Mouse (Mus musculus): ENCODE measurements around the gene Gpatch11. TPM values are rescaled to one million over a fixed set of nuclear protein-coding genes. Genes with fewer than 3 reads are reported as not detected.
A peak's percentile ranks its signal among the peaks of the same experiment; 100 is the strongest.
"Not testable (repeated sequence)": the region's sequence is repeated elsewhere in the genome, so short reads cannot be mapped to it uniquely, and the experiment has no call there.

Gene Gpatch11
- polyA plus RNA-seq (2015; fragmentation: Nextera tagmentation; extraction: Ambion mirVana): 44.0 and 52.4 TPM in 2 replicates

- under 1% methylated on average over 81 of the region's 81 CpGs for WGBS
- peaks cover 25% of the 10 kb centered on the region for H3K36me3 ChIP-seq
- peak within 1 kb of the TSS; percentile 84 for H3K27ac ChIP-seq (replicated peaks)
- H3K4me3 ChIP-seq: peak within 1 kb of the TSS; percentile 62
- H3K27me3 ChIP-seq: no peaks in the 10 kb centered on the region
- peaks cover 19% of the 10 kb centered on the region for H3K4me1 ChIP-seq
- H3K4me2 ChIP-seq (replicated peaks): peak within 1 kb of the TSS; percentile 81
- H3K9me3 ChIP-seq: no peaks in the 10 kb centered on the region
- peak; percentile 98 for ATAC-seq (replicated peaks)
- H3K9ac ChIP-seq (replicated peaks): peak within 1 kb of the TSS; percentile 69
Measured at GRCm38 (mm10) chr17:78834856-78835835, at the start of gene Gpatch11, which contains the start of gene Heatr5b. Gene Gpatch11, plus strand, starts transcription at chr17:78835567. Gene Heatr5b, minus strand, starts transcription at chr17:78835364.

GRCm38 (mm10) chr17:78788273-78788672 lies 47.1 kb upstream of the Gpatch11 start:
- WGBS: 77% methylated on average over 3 of the region's 3 CpGs
- not testable (repeated sequence) for H3K4me2 ChIP-seq (replicated peaks); H3K9ac ChIP-seq (replicated peaks); H3K27ac ChIP-seq (replicated peaks); ATAC-seq (replicated peaks); H3K4me3 ChIP-seq; H3K9me3 ChIP-seq; H3K4me1 ChIP-seq; H3K27me3 ChIP-seq
- H3K36me3 ChIP-seq: peaks cover 35% of the 10 kb centered on the region

GRCm38 (mm10) chr17:78791068-78791689 lies 44.2 kb upstream of the Gpatch11 start:
- H3K27ac ChIP-seq (replicated peaks): no peak overlapping the region
- no peaks in the 10 kb centered on the region for H3K4me1 ChIP-seq
- no peak overlapping the region for H3K4me3 ChIP-seq
- H3K9ac ChIP-seq (replicated peaks): no peak overlapping the region
- H3K4me2 ChIP-seq (replicated peaks): no peak overlapping the region
- H3K9me3 ChIP-seq: no peaks in the 10 kb centered on the region
- ATAC-seq (replicated peaks): no peak
- H3K36me3 ChIP-seq: peaks cover 48% of the 10 kb centered on the region
- H3K27me3 ChIP-seq: no peaks in the 10 kb centered on the region
- 71% methylated on average over 7 of the region's 7 CpGs for WGBS

GRCm38 (mm10) chr17:78791690-78792070 lies 43.7 kb upstream of the Gpatch11 start:
- no peak overlapping the region for H3K4me3 ChIP-seq
- no peaks in the 10 kb centered on the region for H3K27me3 ChIP-seq
- no peak overlapping the region for H3K4me2 ChIP-seq (replicated peaks)
- no peak overlapping the region for H3K9ac ChIP-seq (replicated peaks)
- ATAC-seq (replicated peaks): no peak
- H3K27ac ChIP-seq (replicated peaks): no peak overlapping the region
- WGBS: 90% methylated on average over 3 of the region's 3 CpGs
- no peaks in the 10 kb centered on the region for H3K9me3 ChIP-seq
- H3K4me1 ChIP-seq: no peaks in the 10 kb centered on the region
- peaks cover 52% of the 10 kb centered on the region for H3K36me3 ChIP-seq

- Histone ChIP-seq H3K4me1 (no peaks in the 10 kb centered on the region), H3K27ac (replicated peaks) (no peak overlapping the region), H3K4me2 (replicated peaks) (no peak overlapping the region), H3K4me3 (no peak overlapping the region), H3K9ac (replicated peaks) (no peak overlapping the region), H3K27me3 (no peaks in the 10 kb centered on the region), H3K9me3 (no peaks in the 10 kb centered on the region), H3K36me3 (peaks cover 55% of the 10 kb centered on the region)
- ATAC-seq (replicated peaks): no peak
- 83% methylated on average over 3 of the region's 3 CpGs for WGBS
Measured at GRCm38 (mm10) chr17:78792122-78792521, 43.2 kb upstream of the Gpatch11 start.

- WGBS: 91% methylated on average over 5 of the region's 5 CpGs
- Histone ChIP-seq H3K4me1 (no peaks in the 10 kb centered on the region), H3K4me2 (replicated peaks) (no peak overlapping the region), H3K4me3 (no peak overlapping the region), H3K27ac (replicated peaks) (no peak overlapping the region), H3K9ac (replicated peaks) (no peak overlapping the region), H3K9me3 (no peaks in the 10 kb centered on the region), H3K36me3 (peaks cover 64% of the 10 kb centered on the region), H3K27me3 (no peaks in the 10 kb centered on the region)
- no peak for ATAC-seq (replicated peaks)
Measured at GRCm38 (mm10) chr17:78794390-78794789, 41.0 kb upstream of the Gpatch11 start.

GRCm38 (mm10) chr17:78797222-78797621 lies 38.1 kb upstream of the Gpatch11 start:
- Histone ChIP-seq H3K9me3 (no peaks in the 10 kb centered on the region), H3K9ac (replicated peaks) (no peak overlapping the region), H3K27ac (replicated peaks) (no peak overlapping the region), H3K4me3 (no peak overlapping the region), H3K27me3 (no peaks in the 10 kb centered on the region), H3K4me1 (no peaks in the 10 kb centered on the region), H3K36me3 (peaks cover 70% of the 10 kb centered on the region), H3K4me2 (replicated peaks) (no peak overlapping the region)
- 95% methylated on average over 1 of the region's 1 CpGs for WGBS
- no peak for ATAC-seq (replicated peaks)

- Histone ChIP-seq H3K4me2 (replicated peaks) (no peak overlapping the region), H3K9ac (replicated peaks) (no peak overlapping the region), H3K36me3 (peaks cover 46% of the 10 kb centered on the region), H3K4me1 (no peaks in the 10 kb centered on the region), H3K27me3 (no peaks in the 10 kb centered on the region), H3K9me3 (no peaks in the 10 kb centered on the region), H3K4me3 (no peak overlapping the region), H3K27ac (replicated peaks) (no peak overlapping the region)
- ATAC-seq (replicated peaks): 0 out of 2 replicates have a peak, but pooled peaks have one; percentile 51
Measured at GRCm38 (mm10) chr17:78809019-78809418, 26.3 kb upstream of the Gpatch11 start.

- H3K9me3 ChIP-seq: no peaks in the 10 kb centered on the region
- no peaks in the 10 kb centered on the region for H3K4me1 ChIP-seq
- no peak overlapping the region for H3K4me3 ChIP-seq
- H3K4me2 ChIP-seq (replicated peaks): no peak overlapping the region
- WGBS: 94% methylated on average over 3 of the region's 3 CpGs
- H3K27me3 ChIP-seq: no peaks in the 10 kb centered on the region
- H3K27ac ChIP-seq (replicated peaks): no peak overlapping the region
- H3K36me3 ChIP-seq: peaks cover 52% of the 10 kb centered on the region
- ATAC-seq (replicated peaks): no peak
- no peak overlapping the region for H3K9ac ChIP-seq (replicated peaks)
Measured at GRCm38 (mm10) chr17:78809582-78809981, 25.8 kb upstream of the Gpatch11 start.

- Histone ChIP-seq H3K9me3 (no peaks in the 10 kb centered on the region), H3K27ac (replicated peaks) (no peak overlapping the region), H3K4me2 (replicated peaks) (no peak overlapping the region), H3K27me3 (no peaks in the 10 kb centered on the region), H3K36me3 (peaks cover 78% of the 10 kb centered on the region), H3K4me3 (no peak overlapping the region), H3K4me1 (no peaks in the 10 kb centered on the region), H3K9ac (replicated peaks) (no peak overlapping the region)
- WGBS: 94% methylated on average over 13 of the region's 13 CpGs
- ATAC-seq (replicated peaks): no peak
Measured at GRCm38 (mm10) chr17:78824346-78824745, 11.0 kb upstream of the Gpatch11 start.

- H3K4me3 ChIP-seq: peak overlapping the region; percentile 62
- ATAC-seq (replicated peaks): no peak
- no peaks in the 10 kb centered on the region for H3K9me3 ChIP-seq
- H3K27ac ChIP-seq (replicated peaks): peak overlapping the region; percentile 84
- peak overlapping the region; percentile 81 for H3K4me2 ChIP-seq (replicated peaks)
- peaks cover 19% of the 10 kb centered on the region for H3K4me1 ChIP-seq
- H3K27me3 ChIP-seq: no peaks in the 10 kb centered on the region
- 15% methylated on average over 2 of the region's 2 CpGs for WGBS
- H3K9ac ChIP-seq (replicated peaks): peak overlapping the region; percentile 64
- H3K36me3 ChIP-seq: peaks cover 22% of the 10 kb centered on the region
Measured at GRCm38 (mm10) chr17:78836056-78836455, 689 bp downstream of the Gpatch11 start.

- no peaks in the 10 kb centered on the region for H3K27me3 ChIP-seq
- no peak overlapping the region for H3K4me3 ChIP-seq
- H3K4me2 ChIP-seq (replicated peaks): no peak overlapping the region
- no peak for ATAC-seq (replicated peaks)
- no peaks in the 10 kb centered on the region for H3K4me1 ChIP-seq
- no peaks in the 10 kb centered on the region for H3K9me3 ChIP-seq
- H3K36me3 ChIP-seq: peaks cover 79% of the 10 kb centered on the region
- H3K27ac ChIP-seq (replicated peaks): no peak overlapping the region
- 93% methylated on average over 7 of the region's 7 CpGs for WGBS
- no peak overlapping the region for H3K9ac ChIP-seq (replicated peaks)
Measured at GRCm38 (mm10) chr17:78842271-78842928, 7.0 kb downstream of the Gpatch11 start.

Data from forebrain, embryonic 15.5 days (tissue).